Mouse (Mus musculus) limb, embryonic 14.5 days (tissue): ENCODE measurements around the gene Cadps. TPM values are rescaled to one million over a fixed set of nuclear protein-coding genes. Genes with fewer than 3 reads are reported as not detected.
A peak's percentile ranks its signal among the peaks of the same experiment; 100 is the strongest.

Experiments used
- ATAC-seq: fragments of 200-750 bp; cut with Nextera tagmentation; 2 replicates; pipeline ENCODE4 v1.8.0; 2017; ENCODE audit warnings: low read depth, moderate number of reproducible peaks, moderate TSS enrichment; ENCODE audit not compliant: low FRiP score
- DNase-seq: peaks from one replicate; pipeline ENCODE4 v3.0.0-alpha.2; 2015; ENCODE audit warnings: low spot score
- H3K27ac ChIP-seq: fragments of 300-500 bp; sonication (generic); replicated peaks from 2 replicates; pipeline ENCODE4 v1.5.1; 2014; ENCODE audit warnings: low read depth, mild to moderate bottlenecking, low read length, moderate library complexity, mixed read lengths
- H3K27me3 ChIP-seq: fragments of 300-500 bp; sonication (generic); 2 replicates; pipeline ENCODE4 v1.6.1; 2014; ENCODE audit warnings: low read length, mixed read lengths; ENCODE audit not compliant: control insufficient read depth, insufficient read depth
- H3K36me3 ChIP-seq: fragments of 300-500 bp; sonication (generic); 2 replicates; pipeline ENCODE4 v1.6.1; 2014; ENCODE audit warnings: mild to moderate bottlenecking, low read length, moderate library complexity, mixed read lengths; ENCODE audit not compliant: control insufficient read depth, insufficient read depth
- H3K4me1 ChIP-seq: fragments of 300-500 bp; sonication (generic); 2 replicates; pipeline ENCODE4 v1.6.1; 2014; ENCODE audit warnings: antibody characterized with exemption, low read length, mixed read lengths; ENCODE audit not compliant: control insufficient read depth, insufficient read depth
- H3K4me2 ChIP-seq: fragments of 300-500 bp; sonication (generic); replicated peaks from 2 replicates; pipeline ENCODE4 v1.6.1; 2014; ENCODE audit warnings: low read depth, mild to moderate bottlenecking, low read length, moderate library complexity; ENCODE audit not compliant: severe bottlenecking
- H3K4me3 ChIP-seq: fragments of 300-500 bp; sonication (generic); replicated peaks from 2 replicates; pipeline ENCODE4 v1.5.1; 2014; ENCODE audit warnings: low read length
- H3K9ac ChIP-seq: fragments of 300-500 bp; sonication (generic); 2 replicates; pipeline ENCODE4 v1.6.1; 2014; ENCODE audit warnings: mild to moderate bottlenecking, low read depth, low read length, moderate library complexity; ENCODE audit not compliant: severe bottlenecking
- H3K9me3 ChIP-seq: fragments of 300-500 bp; sonication (generic); 2 replicates; pipeline ENCODE4 v1.6.1; 2016; ENCODE audit warnings: low read length; ENCODE audit not compliant: control insufficient read depth
- POLR2A ChIP-seq: fragments of 200-500 bp; IDR thresholded peaks from 2 replicates; pipeline ENCODE4 v1.8.0; 2012; ENCODE audit warnings: inconsistent platforms, mild to moderate bottlenecking, moderate library complexity, borderline replicate concordance; ENCODE audit not compliant: insufficient read depth, insufficient read length; ENCODE audit errors: extremely low read depth
- WGBS: fragments of 180-500 bp; shearing (Covaris S2); extraction: QIAGEN DNeasy Blood & Tissue Kit; methylation state at CpG from one replicate; pipeline ENCODE4 v1.1.7; 2014; 5-methylcytosine and 5-hydroxymethylcytosine counted together
- polyA plus RNA-seq, 2 experiments: library from polyadenylated mRNA; depleted of rRNA in 1 of 2; stranded (reverse) in 1 of 2; unstranded in 1 of 2; fragments of >200 nt; fragmentation: Nextera tagmentation in 1 of 2; extraction: Ambion mirVana in 1 of 2; gene quantifications; 2 replicates each; pipeline versions ENCODE4 v1.2.1 to v1.2.3; 2012 to 2014

Gene Cadps
- polyA plus RNA-seq, 2 experiments = 4.9 to 5.9 TPM

- TF ChIP-seq POLR2A = no peak
- Histone ChIP-seq H3K4me1 (peaks cover 2% of the 10 kb centered on the region; the same call in 1 of the 2 replicates), H3K9ac (no peak overlapping the region), H3K27me3 (peaks cover 98% of the 10 kb centered on the region), H3K4me3 (peak overlapping the region; percentile 8; the same call in 1 of the 2 replicates), H3K4me2 (0 out of 2 replicates have a peak overlapping the region, but pooled peaks have one; percentile 13), H3K27ac (no peak overlapping the region), H3K9me3 (no peaks in the 10 kb centered on the region), H3K36me3 (no peaks in the 10 kb centered on the region)
- ATAC-seq = no peak
- 2% methylated on average over 42 of the region's 42 CpGs for WGBS
- DNase-seq = no peak
Measured at GRCm38 (mm10) chr14:12341075-12341788, 481.6 kb downstream of the Cadps start.

DNA sequence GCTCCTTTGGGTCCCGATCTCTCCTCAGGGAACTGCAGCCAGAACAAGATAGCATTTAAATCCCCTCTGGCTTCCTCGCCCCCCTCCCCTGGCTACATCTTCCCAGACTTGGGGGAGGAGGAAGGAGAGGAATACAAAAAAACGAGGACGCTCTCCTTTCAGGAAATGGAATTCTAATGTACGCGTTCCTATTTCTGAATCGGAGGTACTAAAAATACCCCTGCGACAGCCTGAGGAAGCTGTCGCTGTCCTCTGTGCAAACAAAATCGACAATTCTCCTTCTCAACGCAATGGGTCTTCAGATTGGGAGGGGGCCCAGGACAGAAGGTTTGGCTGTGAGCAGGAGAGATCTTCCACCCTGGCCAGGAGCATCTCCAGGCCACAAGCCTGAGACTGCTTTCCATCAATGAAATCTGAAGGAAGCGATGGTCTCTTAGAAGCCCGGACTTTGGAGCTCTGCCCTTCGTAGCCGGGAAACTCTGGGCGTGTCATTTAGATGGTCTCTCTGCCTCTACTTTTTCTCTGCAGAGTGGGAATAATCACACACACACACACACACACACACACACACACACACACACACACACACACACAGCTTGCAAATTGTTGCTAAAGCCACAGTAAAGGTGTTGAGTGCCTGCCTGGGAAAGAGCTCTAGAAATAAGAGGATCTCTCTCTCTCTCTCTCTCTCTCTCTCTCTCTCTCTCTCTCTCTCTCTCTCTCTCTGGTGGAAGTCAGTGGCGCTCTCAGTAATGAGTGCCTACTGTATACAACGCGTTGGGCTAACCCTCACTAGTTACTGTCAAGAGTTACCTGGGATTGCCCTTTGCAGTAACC is 482.4 kb downstream of the Cadps start:
- H3K27me3 ChIP-seq = peaks cover 98% of the 10 kb centered on the region
- H3K4me3 ChIP-seq = 0 out of 2 replicates have a peak overlapping the region, but pooled peaks have one; percentile 8
- ATAC-seq = no peak
- no peak overlapping the region for H3K4me2 ChIP-seq
- H3K27ac ChIP-seq = no peak overlapping the region
- no peaks in the 10 kb centered on the region for H3K36me3 ChIP-seq
- TF ChIP-seq POLR2A = no peak
- 1% methylated on average over 19 of the region's 19 CpGs for WGBS
- H3K4me1 ChIP-seq = no peaks in the 10 kb centered on the region
- DNase-seq = no peak
- no peak overlapping the region for H3K9ac ChIP-seq
- no peaks in the 10 kb centered on the region for H3K9me3 ChIP-seq

GRCm38 (mm10) chr14:12338811-12339565 is 483.9 kb downstream of the Cadps start:
- TF ChIP-seq POLR2A = no peak
- H3K4me3 ChIP-seq = no peak overlapping the region
- ATAC-seq = no peak
- no peaks in the 10 kb centered on the region for H3K4me1 ChIP-seq
- H3K27ac ChIP-seq = no peak overlapping the region
- WGBS = 3% methylated on average over 10 of the region's 10 CpGs
- no peaks in the 10 kb centered on the region for H3K36me3 ChIP-seq
- DNase-seq = no peak
- no peak overlapping the region for H3K9ac ChIP-seq
- no peaks in the 10 kb centered on the region for H3K9me3 ChIP-seq
- H3K27me3 ChIP-seq = peaks cover 93% of the 10 kb centered on the region
- no peak overlapping the region for H3K4me2 ChIP-seq

- H3K9me3 ChIP-seq = no peaks in the 10 kb centered on the region
- H3K27me3 ChIP-seq = peaks cover 85% of the 10 kb centered on the region
- no peak overlapping the region for H3K4me3 ChIP-seq
- TF ChIP-seq POLR2A = no peak
- DNase-seq (no peak), ATAC-seq (no peak)
- no peak overlapping the region for H3K9ac ChIP-seq
- no peak overlapping the region for H3K27ac ChIP-seq
- no peak overlapping the region for H3K4me2 ChIP-seq
- H3K4me1 ChIP-seq = no peaks in the 10 kb centered on the region
- H3K36me3 ChIP-seq = no peaks in the 10 kb centered on the region
- 1% methylated on average over 16 of the region's 16 CpGs for WGBS
Measured at GRCm38 (mm10) chr14:12337998-12338809, 484.7 kb downstream of the Cadps start.
